Mouse (Mus musculus) activated CD4-positive, CD25-positive, alpha-beta regulatory T cell, adult 4 months (primary cell): ENCODE results near the gene Heatr5a. TPM values are rescaled to one million over a fixed set of nuclear protein-coding genes. Genes with fewer than 3 reads are reported as not detected.

ENCODE experiments used
- ATAC-seq: one replicate; pipeline ENCODE4 v1.8.0; 2017
- polyA plus RNA-seq, 2 experiments: library from polyadenylated mRNA; unstranded; fragments of 100-300 nt; shearing (Covaris generic); gene quantifications; one replicate each; pipeline ENCODE4 v1.2.1; 2017

Heatr5a gene
- polyA plus RNA-seq, 2 experiments from 2014 or later: 7.5 to 12.2 TPM

- ATAC-seq: no peak
Observed at GRCm38 (mm10) chr12:51882606-51883296, 88.4 kb downstream of the Heatr5a start.

GRCm38 (mm10) chr12:51881775-51882174, 89.3 kb downstream of the Heatr5a start:
- ATAC-seq: no peak

GRCm38 (mm10) chr12:51871446-51872144, 99.5 kb downstream of the Heatr5a start:
- peak; percentile 53 for ATAC-seq

DNA sequence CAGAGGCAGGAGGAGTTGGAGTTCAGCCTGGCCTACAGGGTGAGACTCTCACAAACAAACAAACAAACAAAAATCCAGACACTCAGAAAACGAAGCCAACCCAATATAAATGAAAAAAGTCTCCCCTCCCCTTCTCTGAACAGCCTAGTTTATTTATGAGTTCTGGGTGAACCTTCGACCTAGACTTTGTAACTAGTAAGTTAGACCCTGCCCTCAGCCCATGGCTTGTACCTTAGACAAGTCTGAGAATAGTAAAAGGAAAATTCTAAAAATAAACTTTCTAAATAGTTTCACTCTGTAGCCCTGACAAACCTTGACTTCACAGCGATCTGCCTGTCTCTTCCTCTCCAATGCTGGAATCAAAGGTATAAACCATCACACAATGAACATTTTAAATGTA, 101.6 kb downstream of the Heatr5a start:
- no peak for ATAC-seq

GRCm38 (mm10) chr12:51867076-51867475, 104.0 kb downstream of the Heatr5a start:
- ATAC-seq: peak; percentile 5

DNA sequence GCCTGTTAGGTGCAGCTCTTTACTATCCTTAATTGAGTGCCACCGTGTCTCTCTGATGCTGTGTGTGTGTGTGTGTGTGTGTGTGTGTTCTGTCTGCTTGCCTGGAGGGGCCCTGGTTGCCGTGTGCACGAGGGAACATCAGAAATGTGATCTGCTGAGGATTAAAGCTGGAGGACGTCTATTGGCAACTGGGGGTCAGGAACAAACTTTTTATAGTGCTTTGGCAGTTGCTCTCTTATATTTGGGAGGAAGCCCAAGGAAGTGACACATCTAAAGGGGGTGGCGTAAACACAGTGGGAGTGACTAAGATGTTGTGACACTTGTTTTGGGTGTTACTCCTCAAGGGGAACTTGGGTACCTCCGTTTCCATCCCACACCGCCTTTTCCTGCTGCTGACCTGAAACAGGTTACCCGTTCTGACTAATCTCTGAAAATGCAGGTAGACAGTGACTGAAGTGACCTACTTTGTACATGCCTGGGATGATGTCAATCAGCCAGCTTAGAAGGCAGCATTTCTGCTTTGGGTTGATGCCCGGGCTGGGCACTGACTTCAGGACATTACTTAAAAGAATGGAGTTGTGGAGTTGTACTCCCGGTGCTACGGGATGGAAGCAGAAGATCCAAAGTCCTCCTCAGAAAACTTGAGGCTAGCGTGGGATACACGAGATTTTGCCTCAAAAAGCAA, 104.8 kb downstream of the Heatr5a start:
- ATAC-seq: peak; percentile 74

DNA sequence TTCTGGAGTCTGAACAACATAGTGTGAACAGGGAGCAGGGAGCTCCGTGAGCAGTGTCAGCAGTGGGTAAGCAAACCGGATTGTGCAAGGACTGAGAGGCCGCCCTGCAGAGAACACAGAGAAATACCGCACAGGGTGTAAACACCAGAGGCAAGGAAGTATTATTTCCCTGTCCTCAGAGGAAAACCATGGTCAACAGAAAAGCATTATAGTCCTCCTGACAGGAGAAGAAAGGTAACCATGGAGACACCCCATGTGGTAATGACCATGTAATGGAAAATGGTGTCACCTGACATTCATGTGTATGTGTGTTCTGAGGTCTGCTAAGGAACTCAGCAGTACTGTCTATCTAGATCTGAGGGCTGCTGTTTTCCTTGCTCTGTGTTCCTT, 105.3 kb downstream of the Heatr5a start:
- ATAC-seq: peak; percentile 66

DNA sequence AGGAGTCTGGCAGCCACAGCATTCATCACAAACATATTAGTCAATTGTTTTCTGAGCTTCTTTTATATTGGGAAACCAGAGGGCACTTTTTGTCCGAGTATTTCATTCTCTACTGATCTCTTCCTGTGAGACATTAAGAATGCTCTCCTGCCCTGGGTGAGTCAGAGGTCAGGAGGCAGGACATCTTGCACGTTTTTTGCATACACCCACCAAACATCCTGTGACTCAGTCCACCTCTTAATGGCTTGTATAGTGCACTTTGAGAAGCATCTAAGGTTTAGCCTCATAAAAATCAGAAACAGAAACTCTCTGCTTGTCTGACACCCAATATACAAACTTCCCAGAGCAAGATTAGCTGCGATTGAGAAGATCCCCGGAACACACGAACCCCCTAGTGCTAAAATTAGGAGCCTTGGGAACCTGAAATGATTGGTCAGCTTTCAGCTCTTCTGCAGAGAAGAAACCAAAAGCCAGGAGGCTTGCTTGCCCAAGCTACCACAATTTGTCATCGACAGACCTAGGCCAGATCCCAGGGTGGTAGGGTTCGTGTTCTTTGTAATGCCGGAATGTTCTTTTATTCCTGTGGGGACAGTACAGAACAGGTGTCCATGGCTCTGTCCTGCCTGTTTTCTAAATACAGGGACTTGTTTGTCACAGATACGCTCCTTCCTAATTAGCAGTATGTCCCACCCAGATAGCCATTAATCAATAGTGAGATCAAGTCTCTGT, 105.9 kb downstream of the Heatr5a start:
- ATAC-seq: peak; percentile 43

GRCm38 (mm10) chr12:51863116-51864002, 107.8 kb downstream of the Heatr5a start:
- ATAC-seq: no peak

GRCm38 (mm10) chr12:51858134-51859028, 112.7 kb downstream of the Heatr5a start:
- peak; percentile 48 for ATAC-seq

DNA sequence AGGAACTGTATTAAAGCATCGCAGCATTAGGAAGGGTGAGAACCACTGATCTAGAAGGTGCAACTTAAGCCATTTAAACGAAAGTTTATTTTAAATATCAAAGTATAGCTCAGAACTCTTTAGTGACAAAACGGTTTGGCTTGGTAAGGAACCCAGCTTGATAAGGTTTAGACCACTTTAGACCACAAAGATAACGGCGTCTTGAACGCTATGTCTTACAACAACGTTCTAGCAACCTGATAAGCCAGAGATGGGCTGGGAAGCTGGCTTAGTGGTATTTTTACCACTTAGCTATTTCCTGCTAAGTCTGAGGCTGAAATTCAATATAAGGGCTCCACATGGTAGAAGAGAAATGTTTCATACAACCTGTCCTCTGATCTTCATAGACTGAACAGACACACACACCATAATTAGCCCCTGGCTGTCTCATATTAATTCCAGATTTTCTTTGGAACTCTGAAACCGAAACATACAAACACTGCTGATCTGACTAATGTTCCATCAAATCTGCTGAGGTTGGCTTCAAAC, 114.3 kb downstream of the Heatr5a start:
- ATAC-seq: peak; percentile 12

- no peak for ATAC-seq
Observed at GRCm38 (mm10) chr12:51855872-51856271, 115.2 kb downstream of the Heatr5a start.

GRCm38 (mm10) chr12:51855453-51855852, 115.7 kb downstream of the Heatr5a start:
- no peak for ATAC-seq

- ATAC-seq: no peak
Observed at GRCm38 (mm10) chr12:51851617-51852016, 119.5 kb downstream of the Heatr5a start.

- ATAC-seq: no peak
Observed at GRCm38 (mm10) chr12:51851155-51851554, 120.0 kb downstream of the Heatr5a start.

GRCm38 (mm10) chr12:51850339-51850738, 120.8 kb downstream of the Heatr5a start:
- ATAC-seq: no peak

DNA sequence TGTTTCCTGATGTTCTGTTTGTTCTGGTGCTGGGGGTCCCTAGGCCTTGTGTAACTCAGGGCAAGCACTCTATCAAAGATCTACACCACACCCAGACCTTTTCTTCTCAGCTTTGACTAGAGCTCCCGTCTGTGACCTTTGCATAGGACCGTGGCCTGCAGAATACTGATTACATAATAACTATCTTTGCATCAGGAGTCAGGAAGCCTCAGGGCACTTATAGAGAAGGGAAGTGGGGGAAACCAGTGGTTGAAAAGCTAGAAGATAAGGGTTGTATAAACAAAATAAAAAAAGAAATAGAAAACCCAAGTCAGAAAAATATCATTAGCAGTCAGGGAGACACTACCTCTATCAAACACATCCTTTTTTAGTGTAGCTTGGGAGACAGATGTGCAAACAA, 121.2 kb downstream of the Heatr5a start:
- ATAC-seq: no peak

- ATAC-seq: peak; percentile 24
Observed at GRCm38 (mm10) chr12:51847953-51848680, 123.0 kb downstream of the Heatr5a start.

DNA sequence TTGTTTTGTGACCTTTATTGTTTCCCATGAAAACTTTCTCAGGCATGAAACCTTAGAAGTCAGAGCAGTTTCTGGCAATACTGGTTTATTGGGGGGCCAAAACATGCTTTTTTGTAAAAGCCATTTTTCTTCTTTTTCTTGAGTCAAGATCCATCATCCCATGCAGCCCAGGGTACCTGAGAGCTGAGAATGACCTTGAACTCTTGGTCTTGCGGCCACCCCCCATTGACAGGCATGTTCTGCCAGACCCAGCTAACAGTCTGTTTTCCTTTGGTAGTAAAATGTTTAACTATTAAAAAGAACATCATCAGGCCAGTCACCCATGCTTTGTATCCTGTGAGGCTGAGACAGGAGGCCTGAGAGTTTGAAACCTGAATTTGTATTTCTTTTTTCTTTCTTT, 125.9 kb downstream of the Heatr5a start:
- ATAC-seq: peak; percentile 5

- ATAC-seq: peak; percentile 90
Observed at GRCm38 (mm10) chr12:51844771-51845256, 126.3 kb downstream of the Heatr5a start.
